Mouse (Mus musculus): Measurements from ENCODE around the gene Ssbp2.

Ssbp2 gene

DNA sequence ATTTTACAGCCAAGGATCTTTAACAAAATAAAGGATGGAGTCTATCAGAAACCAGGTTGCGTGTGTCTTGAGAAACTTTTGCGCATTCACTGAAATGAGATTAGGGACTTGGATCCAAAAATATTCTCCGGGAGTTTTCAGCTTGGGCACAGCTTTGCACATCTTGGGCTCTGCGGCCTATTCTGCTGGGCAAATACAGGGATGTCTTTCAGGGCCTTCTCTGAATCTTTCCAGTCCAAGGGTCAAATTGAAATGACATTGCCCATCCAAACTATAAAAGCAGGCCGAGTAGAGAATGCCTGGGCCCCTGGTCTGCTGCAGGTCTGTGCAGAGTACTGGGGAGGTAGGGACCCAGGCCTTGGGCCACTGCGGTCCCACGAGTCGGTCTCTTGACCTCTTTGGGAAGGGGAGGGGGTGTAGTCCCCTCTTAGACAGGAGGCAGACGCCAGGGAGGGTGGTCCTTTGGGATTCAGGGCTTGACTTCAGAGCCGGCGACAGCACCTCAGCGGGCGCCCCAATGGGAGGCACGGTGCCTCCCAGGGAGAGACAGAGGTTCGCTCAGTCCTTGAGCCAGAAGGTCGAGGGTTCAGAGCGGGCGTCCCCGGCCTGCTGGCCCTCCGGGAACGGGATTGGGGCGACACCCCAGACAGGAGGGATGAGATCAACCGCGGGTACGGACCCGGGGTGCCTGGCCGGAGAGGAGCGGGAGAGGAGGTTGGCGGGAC lies at the start of gene Ssbp2:
Ssbp2 (plus strand) TSS at position 388 of the 725 bp plus-strand sequence.
- no peak for DNase-seq

- DNase-seq, result no peak
Observed at GRCm38 (mm10) chr13:91413752-91414503, 46.2 kb upstream of the Ssbp2 start.

- DNase-seq, result no peak
Observed at GRCm38 (mm10) chr13:91415896-91416295, 44.2 kb upstream of the Ssbp2 start.

DNA sequence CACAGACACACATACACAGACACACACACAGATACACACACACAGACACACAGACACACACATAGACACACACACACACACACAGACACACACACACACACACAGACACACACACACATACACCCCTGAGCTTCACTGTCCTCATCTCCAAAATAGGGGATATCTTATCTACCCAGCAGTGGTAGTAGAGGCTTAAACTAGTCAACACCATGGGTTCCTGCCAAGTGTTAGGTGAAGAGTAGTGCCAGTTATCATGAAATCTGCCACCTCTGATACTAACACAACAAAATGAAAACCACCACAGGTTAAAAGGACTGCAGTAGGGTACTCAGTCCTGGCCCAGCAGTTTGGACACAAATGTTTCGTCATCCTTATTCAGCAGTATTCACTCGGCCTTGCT lies 43.4 kb upstream of the Ssbp2 start:
- DNase-seq, result no peak

- peak; percentile 16 for DNase-seq
Observed at GRCm38 (mm10) chr13:91421387-91421949, 38.6 kb upstream of the Ssbp2 start.

- DNase-seq, result no peak
Observed at GRCm38 (mm10) chr13:91430867-91431266, 29.2 kb upstream of the Ssbp2 start.

- no peak for DNase-seq
Observed at GRCm38 (mm10) chr13:91431392-91432355, 28.4 kb upstream of the Ssbp2 start.

- DNase-seq, result no peak
Observed at GRCm38 (mm10) chr13:91433021-91433420, 27.1 kb upstream of the Ssbp2 start.

DNA sequence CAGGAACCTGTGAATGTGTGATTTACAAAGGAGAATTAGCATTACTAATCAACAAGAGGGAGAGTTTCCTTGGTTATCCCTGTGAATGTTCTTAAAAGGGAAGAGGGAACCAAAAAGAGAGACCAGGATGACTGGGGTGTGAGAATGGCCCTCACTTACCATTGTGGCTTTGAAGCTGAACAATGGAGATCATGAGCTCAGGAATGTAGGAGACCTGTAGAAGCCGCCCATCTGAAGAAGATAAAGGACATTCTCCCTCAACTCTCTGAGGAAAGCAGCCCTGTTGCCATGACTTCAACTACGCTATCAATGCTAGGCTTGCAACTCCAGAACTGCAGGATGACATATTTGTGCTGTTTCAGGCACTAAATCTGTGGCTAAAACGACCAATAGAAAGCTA lies 22.2 kb upstream of the Ssbp2 start:
- no peak for DNase-seq

DNA sequence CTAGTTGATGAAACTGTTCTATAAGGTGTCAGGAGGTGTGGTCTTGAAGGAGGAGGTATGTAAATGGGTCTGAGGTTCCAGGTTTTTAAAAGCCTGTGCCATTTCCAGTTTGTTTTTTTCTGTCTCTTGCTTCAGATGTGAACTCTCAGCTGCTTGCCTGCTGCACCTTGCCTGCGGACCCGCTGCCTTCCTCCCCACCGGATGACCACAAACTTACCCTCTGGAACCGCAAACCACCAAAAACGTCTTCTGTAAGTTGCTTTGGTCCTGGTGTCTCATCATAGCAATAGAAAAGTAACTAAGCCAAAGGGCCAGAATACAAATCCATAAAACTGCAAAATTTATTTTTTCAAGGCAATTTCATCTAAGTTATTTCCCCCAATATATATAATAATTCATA lies 18.6 kb upstream of the Ssbp2 start:
- peak; percentile 44 for DNase-seq

GRCm38 (mm10) chr13:91446728-91447127 lies 13.4 kb upstream of the Ssbp2 start:
- DNase-seq, result no peak

DNA sequence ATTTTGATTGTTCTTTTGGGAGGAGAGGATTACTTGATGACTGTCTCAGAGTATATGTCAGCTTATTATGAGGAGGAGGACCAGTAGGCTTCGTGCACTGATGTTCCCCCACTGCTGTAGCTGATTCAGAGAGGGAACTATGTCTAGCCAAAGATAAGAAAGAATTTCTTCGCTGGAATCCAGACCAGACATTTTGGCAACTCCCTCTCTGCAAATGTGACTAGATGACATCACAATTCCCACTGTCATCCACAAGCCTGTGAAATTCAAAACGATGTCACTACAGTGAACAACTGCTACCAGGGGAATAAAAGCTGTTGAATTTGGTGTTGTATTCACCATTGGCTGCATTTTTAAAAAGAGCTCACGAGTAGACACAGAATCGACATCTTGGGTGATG lies 11.1 kb upstream of the Ssbp2 start:
- no peak for DNase-seq

DNA sequence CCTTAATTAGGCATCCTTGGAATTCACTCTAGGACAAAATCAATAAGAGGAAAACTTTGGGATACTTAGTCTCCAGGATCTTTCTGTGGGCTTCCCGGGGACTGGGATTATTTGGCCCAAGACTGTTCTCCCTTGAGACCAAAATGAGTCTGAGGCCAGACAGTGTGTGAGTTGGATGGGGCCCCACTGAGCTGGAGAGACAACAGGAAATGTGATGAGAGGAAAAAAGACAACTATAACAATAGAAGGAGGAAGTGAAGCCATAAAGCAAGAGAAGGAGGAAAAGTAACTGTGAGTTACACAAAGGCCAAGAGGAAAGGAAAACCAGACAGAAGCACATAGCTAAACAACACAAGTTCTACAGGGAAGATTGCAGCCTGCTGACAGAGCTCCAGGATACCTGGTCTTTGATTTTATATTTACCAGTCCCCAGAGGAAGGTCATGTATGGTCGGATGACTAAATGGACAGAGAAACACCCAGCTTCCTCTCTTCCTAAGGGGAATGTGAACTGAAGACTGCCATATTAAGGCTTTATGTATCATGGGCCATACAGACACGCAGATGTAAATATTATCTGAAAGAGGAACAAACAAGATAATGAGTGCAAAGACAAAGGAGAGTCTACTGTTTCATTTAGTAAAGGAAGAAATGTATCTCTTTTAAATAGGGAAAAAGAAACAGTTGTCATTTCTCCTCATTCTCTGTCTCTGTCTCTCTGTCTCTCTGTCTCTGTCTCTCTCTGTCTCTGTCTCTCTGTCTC lies 8.5 kb upstream of the Ssbp2 start:
- no peak for DNase-seq

GRCm38 (mm10) chr13:91452269-91452668 lies 7.8 kb upstream of the Ssbp2 start:
- no peak for DNase-seq

DNA sequence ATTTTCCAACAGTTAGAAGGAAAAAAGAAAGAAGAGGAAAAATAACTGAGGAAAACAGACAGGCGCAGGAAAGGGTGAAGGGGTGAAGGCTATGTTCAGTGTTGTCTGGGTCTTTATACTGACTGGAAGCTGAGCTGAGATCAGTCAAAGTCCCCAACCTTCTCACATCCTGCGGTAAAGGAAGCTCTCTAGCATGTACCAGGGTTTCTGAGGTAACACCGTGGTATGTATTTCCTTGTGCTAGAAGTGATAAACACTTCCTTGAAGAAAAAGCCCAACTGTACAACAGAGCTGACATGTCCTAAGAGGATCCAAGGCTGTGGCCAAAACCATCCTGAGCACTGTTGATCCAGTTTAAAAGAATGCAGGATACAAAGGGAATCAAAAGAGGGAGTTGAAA lies 6.8 kb upstream of the Ssbp2 start:
- DNase-seq, result no peak

GRCm38 (mm10) chr13:91456041-91456440 lies 4.0 kb upstream of the Ssbp2 start:
- DNase-seq, result no peak

DNA sequence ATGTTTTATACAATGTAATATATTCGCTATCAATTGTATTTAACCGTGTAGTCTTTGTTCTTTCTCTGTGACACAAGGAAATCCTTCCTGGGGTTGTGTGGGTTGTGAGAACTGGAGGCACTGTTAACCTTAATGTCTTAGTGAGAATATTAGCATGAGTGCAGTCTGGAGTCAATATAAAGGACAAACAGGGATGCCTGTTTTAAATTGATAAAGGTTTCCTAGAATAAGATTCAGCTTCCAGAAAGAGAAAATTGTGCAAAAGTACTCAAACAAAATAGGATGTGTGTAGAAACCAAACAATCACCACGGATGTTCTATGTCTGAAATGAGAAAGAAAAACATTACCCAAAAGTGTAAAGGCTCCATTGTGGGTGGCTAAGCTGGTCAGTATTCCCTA lies 3.3 kb upstream of the Ssbp2 start:
- DNase-seq, result no peak

DNA sequence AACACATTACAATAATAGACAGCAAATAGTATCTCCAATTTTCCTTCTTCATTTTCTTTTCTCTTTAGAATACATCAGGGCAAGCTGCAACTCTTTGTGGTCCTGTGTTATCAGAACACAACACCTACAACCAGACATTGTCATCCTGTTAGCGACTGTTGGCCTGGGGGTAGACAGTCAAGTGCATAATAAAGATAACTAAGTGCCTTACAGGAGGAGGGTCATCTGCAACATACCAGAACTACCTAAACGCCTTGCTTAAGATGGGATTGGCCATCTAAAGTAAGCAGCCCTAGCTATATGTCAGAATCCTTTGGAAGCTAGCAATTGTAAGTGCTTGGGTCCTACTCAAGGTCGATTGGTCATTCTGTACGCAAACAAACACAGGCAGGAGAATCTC lies 2.1 kb upstream of the Ssbp2 start:
- no peak for DNase-seq

GRCm38 (mm10) chr13:91459489-91459888 lies 594 bp upstream of the Ssbp2 start:
- DNase-seq, result no peak

- peak; percentile 99 for DNase-seq
Observed at GRCm38 (mm10) chr13:91460621-91461284, 670 bp downstream of the Ssbp2 start.

DNA sequence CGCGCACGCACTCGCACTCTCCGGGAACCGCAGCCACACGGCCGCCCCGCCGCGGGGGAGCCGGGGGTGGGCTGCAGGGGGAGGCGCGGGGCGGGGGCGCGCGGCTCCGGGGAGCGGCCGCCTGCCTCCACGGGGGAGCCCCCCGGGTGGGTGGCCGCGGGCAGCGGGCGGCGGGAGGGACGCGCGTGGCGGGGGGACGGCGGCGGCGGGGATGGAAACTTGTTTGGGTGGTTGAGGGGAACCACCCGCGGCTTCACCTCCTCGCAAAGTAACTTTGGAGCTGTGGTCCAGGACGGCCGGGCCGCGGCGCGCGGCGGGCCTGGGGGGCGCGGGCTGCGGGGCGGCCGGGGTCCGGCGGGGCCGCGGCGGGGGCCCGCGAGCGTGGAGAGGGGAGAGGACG lies 1.2 kb downstream of the Ssbp2 start:
- no peak for DNase-seq
